Mouse (Mus musculus): ENCODE measurements around the gene Exosc10. TPM values are rescaled to one million over a fixed set of nuclear protein-coding genes. Genes with fewer than 3 reads are reported as not detected.

The Exosc10 gene
- polyA plus RNA-seq, 1 experiment = 53.7 TPM

- H3K79me3 ChIP-seq (ENCODE audit: low read depth) = no peaks in the 10 kb centered on the region
- H3K36me3 ChIP-seq (ENCODE audit: control insufficient read depth, insufficient read depth) = peaks cover 79% of the 10 kb centered on the region
- no peaks in the 10 kb centered on the region for H3K27me3 ChIP-seq (ENCODE audit: control insufficient read depth, insufficient read depth, insufficient read length)
- TF ChIP-seq MAX (IDR thresholded peaks at IDR 0.05) (no peak), MYOG (IDR thresholded peaks at IDR 0.05; ENCODE audit: control insufficient read depth, extremely low read depth, insufficient read length) (no peak), FOSL1 (IDR thresholded peaks at IDR 0.05; ENCODE audit: insufficient read depth, low read length, poor library complexity, severe bottlenecking) (no peak), CTCF (IDR thresholded peaks at IDR 0.05; ENCODE audit: control insufficient read depth, insufficient read depth, insufficient read length) (no peak), USF1 (IDR thresholded peaks at IDR 0.05; ENCODE audit: low read depth) (no peak), MYOD1 (IDR thresholded peaks at IDR 0.05; ENCODE audit: control insufficient read depth, insufficient read length, low read depth) (no peak), CEBPB (IDR thresholded peaks at IDR 0.05; ENCODE audit: low read depth) (no peak)
- no peaks in the 10 kb centered on the region for H3K79me2 ChIP-seq (ENCODE audit: control insufficient read depth, insufficient read depth)
- no peak overlapping the region for H3ac ChIP-seq (ENCODE audit: control insufficient read depth, insufficient read length, low read depth)
- no peak overlapping the region for H3K4me3 ChIP-seq (ENCODE audit: insufficient read depth, poor library complexity, severe bottlenecking)
These were observed 12.6 kb downstream of the Exosc10 start for GRCm38 (mm10) chr4:148570693-148571295.

GRCm38 (mm10) chr4:148573222-148573621 lies 15.0 kb downstream of the Exosc10 start:
- TF ChIP-seq USF1 (IDR thresholded peaks at IDR 0.05; ENCODE audit: low read depth) (no peak), CEBPB (IDR thresholded peaks at IDR 0.05; ENCODE audit: low read depth) (no peak), CTCF (IDR thresholded peaks at IDR 0.05; ENCODE audit: control insufficient read depth, insufficient read depth, insufficient read length) (no peak), MYOG (IDR thresholded peaks at IDR 0.05; ENCODE audit: control insufficient read depth, extremely low read depth, insufficient read length) (no peak), MYOD1 (IDR thresholded peaks at IDR 0.05; ENCODE audit: control insufficient read depth, insufficient read length, low read depth) (no peak)
- H3K79me2 ChIP-seq (ENCODE audit: control insufficient read depth, insufficient read depth) = no peaks in the 10 kb centered on the region
- no peak overlapping the region for H3K4me3 ChIP-seq (ENCODE audit: insufficient read depth, poor library complexity, severe bottlenecking)
- no peaks in the 10 kb centered on the region for H3K27me3 ChIP-seq (ENCODE audit: control insufficient read depth, insufficient read depth, insufficient read length)
- H3ac ChIP-seq (ENCODE audit: control insufficient read depth, insufficient read length, low read depth) = no peak overlapping the region
- peaks cover 86% of the 10 kb centered on the region for H3K36me3 ChIP-seq (ENCODE audit: control insufficient read depth, insufficient read depth)
- no peaks in the 10 kb centered on the region for H3K79me3 ChIP-seq (ENCODE audit: low read depth)

GRCm38 (mm10) chr4:148580765-148581164 lies 22.5 kb downstream of the Exosc10 start:
- Histone ChIP-seq H3K79me2 (ENCODE audit: control insufficient read depth, insufficient read depth) (no peaks in the 10 kb centered on the region), H3K36me3 (ENCODE audit: control insufficient read depth, insufficient read depth) (peaks cover 53% of the 10 kb centered on the region), H3ac (ENCODE audit: control insufficient read depth, insufficient read length, low read depth) (no peak overlapping the region), H3K27me3 (ENCODE audit: control insufficient read depth, insufficient read depth, insufficient read length) (no peaks in the 10 kb centered on the region), H3K4me3 (ENCODE audit: insufficient read depth, poor library complexity, severe bottlenecking) (no peak overlapping the region), H3K79me3 (ENCODE audit: low read depth) (no peaks in the 10 kb centered on the region)
- no peak for TF ChIP-seq MYOG (IDR thresholded peaks at IDR 0.05; ENCODE audit: control insufficient read depth, extremely low read depth, insufficient read length)
- no peak for TF ChIP-seq MYOD1 (IDR thresholded peaks at IDR 0.05; ENCODE audit: control insufficient read depth, insufficient read length, low read depth)
- no peak for TF ChIP-seq CTCF (IDR thresholded peaks at IDR 0.05; ENCODE audit: control insufficient read depth, insufficient read depth, insufficient read length)
- TF ChIP-seq USF1 (IDR thresholded peaks at IDR 0.05; ENCODE audit: low read depth) = no peak
- no peak for TF ChIP-seq CEBPB (IDR thresholded peaks at IDR 0.05; ENCODE audit: low read depth)
- TF ChIP-seq FOSL1 (IDR thresholded peaks at IDR 0.05; ENCODE audit: insufficient read depth, low read length, poor library complexity, severe bottlenecking) = no peak
- no peak for TF ChIP-seq MAX (IDR thresholded peaks at IDR 0.05)

- Histone ChIP-seq H3K79me2 (ENCODE audit: control insufficient read depth, insufficient read depth) (no peaks in the 10 kb centered on the region), H3K4me3 (ENCODE audit: insufficient read depth, poor library complexity, severe bottlenecking) (no peak overlapping the region), H3K27me3 (ENCODE audit: control insufficient read depth, insufficient read depth, insufficient read length) (no peaks in the 10 kb centered on the region), H3ac (ENCODE audit: control insufficient read depth, insufficient read length, low read depth) (no peak overlapping the region), H3K36me3 (ENCODE audit: control insufficient read depth, insufficient read depth) (peaks cover 46% of the 10 kb centered on the region), H3K79me3 (ENCODE audit: low read depth) (no peaks in the 10 kb centered on the region)
- no peak for TF ChIP-seq FOSL1 (IDR thresholded peaks at IDR 0.05; ENCODE audit: insufficient read depth, low read length, poor library complexity, severe bottlenecking)
These were observed 23.2 kb downstream of the Exosc10 start for GRCm38 (mm10) chr4:148581422-148581821.

GRCm38 (mm10) chr4:148583257-148583656 lies 25.0 kb downstream of the Exosc10 start:
- H3K4me3 ChIP-seq (ENCODE audit: insufficient read depth, poor library complexity, severe bottlenecking) = no peak overlapping the region
- H3K79me2 ChIP-seq (ENCODE audit: control insufficient read depth, insufficient read depth) = no peaks in the 10 kb centered on the region
- no peak for TF ChIP-seq MYOD1 (IDR thresholded peaks at IDR 0.05; ENCODE audit: control insufficient read depth, insufficient read length, low read depth)
- peaks cover 30% of the 10 kb centered on the region for H3K36me3 ChIP-seq (ENCODE audit: control insufficient read depth, insufficient read depth)
- no peak overlapping the region for H3ac ChIP-seq (ENCODE audit: control insufficient read depth, insufficient read length, low read depth)
- no peaks in the 10 kb centered on the region for H3K27me3 ChIP-seq (ENCODE audit: control insufficient read depth, insufficient read depth, insufficient read length)
- H3K79me3 ChIP-seq (ENCODE audit: low read depth) = no peaks in the 10 kb centered on the region

GRCm38 (mm10) chr4:148586648-148587047 lies 28.4 kb downstream of the Exosc10 start:
- Histone ChIP-seq H3K27me3 (ENCODE audit: control insufficient read depth, insufficient read depth, insufficient read length) (no peaks in the 10 kb centered on the region), H3K79me3 (ENCODE audit: low read depth) (no peaks in the 10 kb centered on the region), H3ac (ENCODE audit: control insufficient read depth, insufficient read length, low read depth) (no peak overlapping the region), H3K79me2 (ENCODE audit: control insufficient read depth, insufficient read depth) (peaks cover 3% of the 10 kb centered on the region), H3K4me3 (ENCODE audit: insufficient read depth, poor library complexity, severe bottlenecking) (no peak overlapping the region), H3K36me3 (ENCODE audit: control insufficient read depth, insufficient read depth) (no peaks in the 10 kb centered on the region)
- TF ChIP-seq USF1 (IDR thresholded peaks at IDR 0.05; ENCODE audit: low read depth) (no peak), MYOD1 (IDR thresholded peaks at IDR 0.05; ENCODE audit: control insufficient read depth, insufficient read length, low read depth) (no peak), MYOG (IDR thresholded peaks at IDR 0.05; ENCODE audit: control insufficient read depth, extremely low read depth, insufficient read length) (no peak), FOSL1 (IDR thresholded peaks at IDR 0.05; ENCODE audit: insufficient read depth, low read length, poor library complexity, severe bottlenecking) (no peak), CEBPB (IDR thresholded peaks at IDR 0.05; ENCODE audit: low read depth) (no peak), MAX (IDR thresholded peaks at IDR 0.05) (no peak), CTCF (IDR thresholded peaks at IDR 0.05; ENCODE audit: control insufficient read depth, insufficient read depth, insufficient read length) (no peak)
